Mouse (Mus musculus): ENCODE measurements around the gene Hist1h3f.
"Not testable (repeated sequence)": the region's sequence is repeated elsewhere in the genome, so short reads cannot be mapped to it uniquely, and the experiment has no call there.

DNA sequence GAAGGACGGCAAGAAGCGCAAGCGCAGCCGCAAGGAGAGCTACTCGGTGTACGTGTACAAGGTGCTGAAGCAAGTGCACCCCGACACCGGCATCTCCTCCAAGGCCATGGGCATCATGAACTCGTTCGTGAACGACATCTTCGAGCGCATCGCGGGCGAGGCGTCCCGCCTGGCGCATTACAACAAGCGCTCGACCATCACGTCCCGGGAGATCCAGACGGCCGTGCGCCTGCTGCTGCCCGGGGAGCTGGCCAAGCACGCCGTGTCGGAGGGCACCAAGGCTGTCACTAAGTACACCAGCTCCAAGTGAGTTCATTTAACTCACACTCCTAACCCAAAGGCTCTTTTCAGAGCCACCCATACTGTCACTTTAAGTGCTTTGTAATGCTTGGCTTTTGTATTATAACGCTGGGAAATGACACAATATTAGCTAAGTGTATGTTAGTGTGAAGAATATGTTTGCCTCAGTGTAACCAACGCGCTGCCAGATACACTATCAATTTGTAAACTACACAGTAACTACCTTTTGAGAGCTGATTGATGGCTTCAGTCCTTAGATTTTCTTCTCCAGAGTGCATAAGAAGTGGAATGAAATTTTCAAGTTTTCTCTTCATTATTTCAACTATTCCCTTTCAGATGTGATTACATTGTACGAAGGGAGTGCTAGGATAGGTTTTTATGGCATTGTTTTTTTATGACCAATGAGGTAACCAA, 27.8 kb downstream of the Hist1h3f start:
- TF ChIP-seq GATA1 (IDR thresholded peaks at IDR 0.05; ENCODE audit: borderline replicate concordance, low read length); CTCF (IDR thresholded peaks at IDR 0.05; ENCODE audit: low read depth, low read length): not testable (repeated sequence)

All from G1E (cell line).